Mouse (Mus musculus): Measurements from ENCODE around the gene Tead1.

Tead1 gene

DNA sequence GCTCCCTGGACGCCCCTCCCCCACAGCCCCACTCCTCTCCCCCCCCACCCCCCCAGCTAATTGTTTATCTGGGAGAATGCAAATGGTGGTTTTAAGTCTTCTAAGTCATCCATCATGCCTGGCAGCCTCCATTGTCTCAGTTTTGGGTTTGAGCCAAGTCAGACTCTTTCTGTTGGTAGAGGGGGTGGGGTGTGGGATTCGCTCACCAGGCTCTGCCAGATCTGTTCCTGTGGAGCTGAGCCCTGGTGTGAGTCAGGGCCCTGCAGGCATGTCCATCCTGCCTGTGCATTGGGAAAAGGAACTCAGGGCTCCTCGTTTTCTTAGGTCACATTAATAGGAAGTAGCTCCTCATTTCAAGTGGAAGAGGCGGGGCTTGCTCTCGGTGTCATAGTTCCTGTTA lies 144.5 kb downstream of the Tead1 start:
- no peak for DNase-seq

GRCm38 (mm10) chr7:112825339-112825781 lies 146.2 kb downstream of the Tead1 start:
- DNase-seq, result no peak

DNA sequence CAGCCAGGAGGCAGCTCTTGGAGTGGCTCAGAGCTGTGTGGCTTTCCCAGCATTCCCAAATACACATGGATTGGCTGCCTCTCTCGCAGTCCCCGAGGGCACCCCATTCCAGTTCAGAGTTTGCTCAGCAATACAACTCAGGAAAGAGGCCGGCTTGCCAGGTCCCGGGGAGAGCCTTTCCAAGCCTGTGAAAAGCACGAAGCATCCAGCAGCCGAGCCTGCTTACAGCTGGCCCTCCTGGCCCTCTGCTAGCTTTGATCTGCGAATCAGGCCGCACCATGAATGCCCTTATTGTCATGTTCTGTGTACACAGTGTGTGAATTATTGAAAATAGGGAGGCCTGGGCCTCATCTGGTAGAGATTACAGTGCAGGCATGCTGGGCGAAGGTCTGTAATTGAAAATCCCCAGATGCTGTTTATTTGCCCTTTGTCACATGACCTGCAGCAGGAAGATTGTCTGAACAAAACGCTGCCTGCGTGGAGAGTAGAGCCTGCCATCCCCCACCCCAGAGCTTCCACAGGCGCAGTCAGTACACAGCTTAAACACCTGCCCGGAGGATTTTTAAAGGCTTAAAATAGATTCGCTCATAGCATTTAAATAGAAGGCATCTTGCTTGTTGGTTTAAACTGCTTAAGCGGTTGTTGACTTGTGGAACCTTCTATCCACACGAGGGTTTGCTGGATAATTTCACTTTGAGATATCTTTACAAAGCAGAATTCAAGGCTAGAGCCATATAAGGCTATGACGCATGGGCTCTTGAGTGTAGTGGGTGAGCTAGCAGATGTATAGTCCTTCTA lies 147.2 kb downstream of the Tead1 start:
- peak in 1 of 2 experiments; percentile 4 for DNase-seq

DNA sequence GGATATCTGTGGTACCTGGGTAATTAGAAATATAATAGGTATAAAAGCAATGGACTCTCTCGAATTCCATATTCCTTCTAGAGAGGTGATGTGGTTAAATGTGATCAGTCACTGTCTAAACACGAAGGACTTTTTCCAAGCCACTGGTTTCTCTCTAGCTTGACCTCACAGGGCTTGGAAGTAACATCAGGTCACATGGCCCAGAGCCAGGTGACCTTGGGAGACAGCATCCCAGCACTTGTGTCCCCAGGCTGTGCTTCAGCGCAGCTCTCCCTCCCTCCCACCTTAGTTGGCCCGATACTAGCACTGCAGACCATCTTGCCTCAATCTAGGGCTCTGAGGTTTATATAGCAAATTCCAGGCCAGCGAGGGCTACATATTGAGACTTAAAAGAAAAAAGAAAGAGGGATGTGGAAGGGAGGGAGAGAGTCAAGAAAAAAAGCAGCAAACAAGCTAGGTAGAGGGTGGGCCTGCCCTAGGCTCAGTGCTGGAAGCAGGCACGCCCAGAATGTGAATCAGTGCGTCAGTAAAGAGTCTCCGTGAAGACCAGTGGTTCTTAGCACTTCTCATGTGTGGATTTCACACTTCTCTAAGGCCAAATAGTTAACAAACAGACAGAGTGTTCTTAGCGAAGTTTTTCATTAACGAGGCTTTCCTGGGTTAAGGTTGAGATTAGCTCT lies 149.0 kb downstream of the Tead1 start:
- DNase-seq, result no peak

- DNase-seq, result no peak
Observed at GRCm38 (mm10) chr7:112828696-112829022, 149.5 kb downstream of the Tead1 start.

- DNase-seq, result no peak
Observed at GRCm38 (mm10) chr7:112830946-112831345, 151.8 kb downstream of the Tead1 start.

DNA sequence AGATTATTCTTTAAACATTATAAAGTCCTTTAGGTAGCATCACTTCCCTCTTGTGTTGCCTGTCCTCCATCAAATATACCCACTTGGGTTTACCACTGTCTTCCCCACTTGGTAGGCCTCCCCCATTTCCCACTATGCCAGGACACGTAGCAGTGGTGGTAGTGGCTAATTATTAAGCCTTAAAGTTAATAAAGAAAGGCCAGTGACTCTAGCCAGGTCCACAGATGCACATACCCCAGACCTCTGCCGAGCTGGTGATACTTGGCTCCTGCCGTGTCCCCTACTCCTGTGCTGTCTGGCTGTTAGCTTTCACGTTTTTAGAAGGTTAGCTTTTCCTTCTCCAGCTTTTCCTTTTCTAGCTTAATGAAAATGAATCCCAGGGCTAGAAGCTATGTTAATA lies 152.3 kb downstream of the Tead1 start:
- no peak for DNase-seq

DNA sequence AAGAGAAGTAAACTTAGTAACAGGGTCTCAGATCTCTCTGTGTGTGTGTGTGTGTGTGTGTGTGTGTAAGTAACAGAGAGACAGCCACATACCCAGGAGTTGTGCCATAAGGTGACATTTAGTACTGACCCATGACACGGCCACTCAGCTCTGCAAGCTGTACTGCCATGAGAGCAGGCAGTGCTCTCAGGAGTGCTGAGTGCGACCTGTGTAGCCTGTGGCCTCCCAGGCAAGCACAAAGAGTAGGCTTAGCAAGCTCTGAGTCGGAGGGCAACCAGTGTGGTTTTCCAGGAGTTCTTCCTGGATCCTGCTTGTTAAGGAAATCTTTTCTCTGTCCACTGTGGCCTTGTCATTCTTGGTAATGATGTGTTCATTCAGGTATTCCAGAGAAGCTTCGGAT lies 154.0 kb downstream of the Tead1 start:
- no peak for DNase-seq

DNA sequence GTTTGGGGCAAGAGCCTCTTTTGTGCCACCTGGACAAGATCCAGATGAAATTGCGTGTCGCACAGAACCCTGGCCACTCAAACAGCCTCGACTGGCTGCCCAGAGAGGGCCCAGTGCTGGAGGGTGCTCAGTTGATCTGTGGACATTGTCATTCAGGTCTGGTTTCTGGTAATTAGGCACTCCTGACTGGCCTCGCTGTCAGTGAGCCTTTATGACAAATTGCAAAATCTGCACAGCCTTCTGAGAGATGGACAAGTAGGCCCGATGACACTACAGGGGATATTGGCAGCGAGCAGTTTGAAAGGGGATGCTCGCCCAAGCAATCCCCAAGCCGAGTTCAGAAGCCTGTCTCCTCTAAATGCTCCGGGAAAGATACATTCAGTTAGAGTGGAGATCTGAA lies 157.0 kb downstream of the Tead1 start:
- DNase-seq, result no peak

DNA sequence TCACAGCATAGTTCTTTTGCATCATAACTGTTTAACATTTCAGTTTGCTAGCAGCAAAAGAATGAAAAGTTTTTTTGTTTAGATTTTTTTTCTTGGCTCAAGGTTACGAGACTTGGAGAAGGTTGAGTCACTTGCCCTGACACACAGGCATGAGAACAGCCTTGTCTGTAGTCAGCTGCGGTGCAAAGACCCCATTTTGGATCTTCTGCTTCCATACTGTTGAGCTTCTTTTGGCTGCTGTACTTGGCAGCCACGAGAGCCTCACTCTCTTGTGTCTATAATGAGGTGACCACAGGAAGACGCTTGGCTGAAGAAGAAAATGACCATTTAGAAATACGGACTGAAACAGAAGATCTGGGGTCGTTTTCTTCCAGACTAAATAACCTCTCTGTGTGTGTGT lies 159.0 kb downstream of the Tead1 start:
- DNase-seq, result no peak

GRCm38 (mm10) chr7:112840351-112840750 lies 161.2 kb downstream of the Tead1 start:
- DNase-seq, result no peak

- no peak for DNase-seq
Observed at GRCm38 (mm10) chr7:112840890-112841289, 161.8 kb downstream of the Tead1 start.

DNA sequence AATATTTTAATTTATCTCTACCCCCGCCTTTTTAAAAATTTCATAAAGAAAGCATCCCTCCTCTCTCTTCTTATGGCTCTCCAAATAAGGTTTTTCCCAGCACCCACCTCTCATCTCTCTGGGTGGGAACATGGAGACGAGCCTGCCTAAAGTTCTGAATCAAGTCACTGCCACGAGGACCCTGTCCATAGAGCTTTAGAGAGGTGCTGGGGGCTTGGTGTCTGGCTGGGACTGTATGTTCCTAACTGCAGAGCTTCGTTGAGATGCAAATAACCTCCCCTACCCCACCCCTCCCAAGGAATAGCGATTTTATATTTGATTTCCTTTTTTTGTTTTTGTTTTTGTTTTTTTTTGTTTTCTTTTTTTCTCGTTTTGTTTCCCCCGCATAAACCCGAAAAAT lies 162.4 kb downstream of the Tead1 start:
- DNase-seq, result no peak

DNA sequence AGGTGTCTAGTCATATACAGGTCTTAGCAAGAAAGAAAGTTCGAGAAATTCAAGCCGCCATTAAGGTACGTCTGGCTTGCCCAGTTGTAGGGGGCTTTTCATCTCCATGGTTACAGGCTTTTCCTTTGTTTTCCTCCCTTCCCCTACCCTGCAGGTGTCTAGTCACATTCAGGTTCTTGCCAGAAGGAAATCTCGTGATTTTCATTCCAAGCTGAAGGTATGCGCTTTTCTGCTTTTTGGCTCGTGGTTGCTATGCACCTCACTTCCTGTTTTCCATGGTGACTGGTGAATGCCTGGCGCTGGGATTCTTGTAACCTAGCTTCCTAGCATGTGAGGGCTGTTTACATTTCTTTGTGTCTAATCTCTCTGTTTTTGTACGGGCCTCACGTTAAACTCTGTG lies 162.8 kb downstream of the Tead1 start:
- DNase-seq, result no peak

DNA sequence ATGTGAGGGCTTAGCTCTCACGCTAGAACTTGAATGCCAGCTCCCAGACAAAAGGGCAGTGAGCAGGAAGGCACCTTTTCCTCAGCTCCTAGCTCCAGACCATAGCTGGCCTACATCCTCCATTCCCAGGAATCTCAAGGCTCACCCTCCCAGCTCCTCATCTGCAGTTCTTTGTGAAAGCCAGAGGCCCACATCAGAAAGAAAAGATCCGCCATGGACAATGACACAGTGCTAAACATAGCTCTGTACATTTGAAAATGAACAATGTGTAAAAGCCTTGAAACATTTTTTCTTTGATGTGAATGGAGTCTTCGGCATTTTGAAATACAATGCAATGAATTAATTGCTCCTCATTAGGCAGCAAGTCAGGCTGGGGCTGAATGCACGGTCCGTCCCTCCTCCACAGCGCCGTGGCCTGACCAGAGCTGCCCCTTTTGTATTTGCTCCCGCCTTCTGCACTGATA lies 172.2 kb downstream of the Tead1 start:
- DNase-seq, result no peak

DNA sequence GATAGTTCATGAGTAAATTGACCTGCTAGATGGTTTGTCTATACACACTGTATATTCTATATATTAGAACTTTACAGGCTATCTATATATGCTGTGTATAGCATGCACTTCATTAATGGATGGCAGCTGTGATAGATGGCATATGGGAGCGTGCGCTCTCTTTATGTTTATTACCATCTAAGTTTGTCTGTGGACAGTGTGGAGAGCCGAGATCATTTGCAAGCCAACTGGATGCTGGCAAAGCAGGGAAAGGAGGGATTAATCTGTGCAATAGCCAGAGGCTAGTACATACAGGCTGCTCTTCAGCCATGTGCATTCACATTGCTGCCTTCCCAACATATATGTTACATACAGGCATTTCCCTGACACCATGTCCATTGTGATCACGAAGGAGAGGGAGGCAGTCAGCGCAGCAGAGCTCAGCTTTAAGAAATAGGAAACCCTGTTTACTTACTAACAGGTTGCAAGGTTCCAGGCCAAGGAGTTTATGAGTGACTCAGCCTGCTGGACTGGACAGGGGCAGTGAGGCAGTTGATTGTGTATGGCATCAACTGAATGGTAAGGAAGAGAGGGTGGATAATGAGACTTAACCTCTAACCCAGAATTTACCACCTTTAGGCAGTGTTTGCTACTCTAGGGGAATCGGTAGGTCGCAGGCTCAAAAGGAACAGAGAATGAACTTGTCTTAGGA lies 173.2 kb downstream of the Tead1 start:
- no peak for DNase-seq

- DNase-seq, result no peak
Observed at GRCm38 (mm10) chr7:112853857-112854256, 174.7 kb downstream of the Tead1 start.

GRCm38 (mm10) chr7:112854516-112854915 lies 175.4 kb downstream of the Tead1 start:
- no peak for DNase-seq

DNA sequence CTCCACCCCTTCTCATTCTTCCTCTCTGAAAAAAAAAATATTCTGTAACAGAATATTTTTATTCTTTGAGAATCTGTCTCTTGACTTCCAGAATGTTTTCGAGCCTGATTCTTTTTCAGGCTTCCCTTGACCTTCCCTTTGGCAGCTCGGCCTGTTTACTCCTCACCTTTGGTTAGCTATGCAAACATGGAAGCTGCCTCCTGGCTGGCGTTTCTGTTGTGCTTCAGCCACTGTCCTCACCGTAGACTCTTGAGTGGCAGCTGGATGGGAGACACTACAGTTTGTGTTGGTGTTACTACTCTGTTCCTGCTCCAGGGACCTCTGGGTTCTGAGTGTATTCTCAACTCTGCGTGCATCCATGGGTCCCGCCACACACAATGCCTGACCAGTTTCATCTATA lies 176.3 kb downstream of the Tead1 start:
- no peak for DNase-seq

DNA sequence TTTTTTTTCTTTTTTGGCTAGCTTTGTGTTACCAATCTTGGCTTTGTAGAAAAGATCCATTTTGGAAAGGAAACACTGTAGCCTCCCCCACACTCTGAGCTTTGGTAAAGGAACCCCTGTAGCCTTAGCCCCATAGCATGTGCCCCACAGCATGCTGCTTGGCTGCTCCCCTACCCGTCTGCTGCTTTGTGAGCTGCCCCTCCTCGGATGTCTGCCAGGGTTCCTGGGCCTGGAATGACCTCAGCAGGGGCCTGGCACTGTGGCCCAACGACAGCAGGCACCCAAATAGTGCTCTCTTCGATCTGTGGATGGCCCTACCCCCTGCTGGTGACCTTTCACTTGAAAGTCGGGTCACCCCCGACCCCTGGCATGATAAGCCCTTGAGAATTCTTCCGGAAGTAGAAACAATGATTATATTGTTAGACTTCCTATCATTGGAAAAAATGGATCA lies 177.0 kb downstream of the Tead1 start:
- DNase-seq, result no peak

- no peak for DNase-seq
Observed at GRCm38 (mm10) chr7:112856583-112856982, 177.5 kb downstream of the Tead1 start.

- DNase-seq, result no peak
Observed at GRCm38 (mm10) chr7:112859887-112860286, 180.8 kb downstream of the Tead1 start.

- no peak for DNase-seq
Observed at GRCm38 (mm10) chr7:112862086-112862485, 183.0 kb downstream of the Tead1 start.

- no peak for DNase-seq
Observed at GRCm38 (mm10) chr7:112864188-112864587, 185.1 kb downstream of the Tead1 start.
